Mouse (Mus musculus): ENCODE measurements at regions not wholly inside any gene's neighbourhood (a gene's known extent, or its start where the extent isn't known, plus 50 kb on each side); places are given as distances from the start of the nearest gene placed in this dataset.

DNA sequence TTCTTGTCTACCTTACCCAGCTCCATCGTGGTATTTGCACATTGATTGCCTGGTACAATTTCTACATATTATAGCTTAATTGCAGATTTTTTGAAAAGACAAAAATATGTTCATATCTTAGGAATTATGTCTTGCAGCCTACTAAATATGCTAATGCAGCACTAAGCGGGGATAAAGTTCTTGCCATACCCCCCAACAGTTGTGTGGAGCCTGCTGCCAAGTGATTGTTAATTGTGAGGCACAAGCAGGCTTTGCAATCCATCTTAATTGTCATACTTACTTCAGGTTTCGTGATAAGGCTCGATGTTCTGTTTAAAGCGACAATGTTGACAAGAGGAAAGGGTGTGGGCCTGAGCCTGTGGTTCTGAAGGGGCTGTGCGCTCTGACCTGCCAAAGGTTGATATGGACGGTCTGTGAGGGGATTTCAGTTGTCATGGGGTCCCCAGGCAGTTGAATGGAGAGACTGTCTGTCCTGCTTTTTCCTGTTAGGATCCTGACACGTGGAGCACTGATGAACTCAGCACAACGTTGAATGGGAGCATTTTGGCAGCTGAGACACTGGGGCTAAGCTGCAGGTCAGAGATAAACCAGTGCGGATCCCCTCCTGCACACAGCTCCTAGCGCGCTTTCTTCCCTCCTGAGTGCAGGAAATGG, 54.5 kb upstream of the Zeb2 start:
- Histone ChIP-seq H3K4me1 (replicated peaks; ENCODE audit: control insufficient read depth, insufficient read depth, low read length) (0 out of 2 replicates have a peak, but pooled peaks cover 2% of the 10 kb centered on the region), H3K4me3 (ENCODE audit: low read length) (no peak overlapping the region), H3K9me3 (ENCODE audit: control insufficient read depth, low read length) (no peaks in the 10 kb centered on the region), H3K9ac (ENCODE audit: low read length) (no peak overlapping the region), H3K27ac (ENCODE audit: low read length) (peak overlapping the region; percentile 21; the same call in 1 of the 2 replicates), H3K4me2 (ENCODE audit: low read depth, low read length) (no peak overlapping the region), H3K36me3 (ENCODE audit: control insufficient read depth, insufficient read depth, low read length) (no peaks in the 10 kb centered on the region), H3K27me3 (ENCODE audit: control insufficient read depth, insufficient read depth, low read depth, low read length) (no peaks in the 10 kb centered on the region)
- ATAC-seq (ENCODE audit: low read depth) = peak; percentile 82
- WGBS = 32% methylated on average over 12 of the region's 12 CpGs

DNA sequence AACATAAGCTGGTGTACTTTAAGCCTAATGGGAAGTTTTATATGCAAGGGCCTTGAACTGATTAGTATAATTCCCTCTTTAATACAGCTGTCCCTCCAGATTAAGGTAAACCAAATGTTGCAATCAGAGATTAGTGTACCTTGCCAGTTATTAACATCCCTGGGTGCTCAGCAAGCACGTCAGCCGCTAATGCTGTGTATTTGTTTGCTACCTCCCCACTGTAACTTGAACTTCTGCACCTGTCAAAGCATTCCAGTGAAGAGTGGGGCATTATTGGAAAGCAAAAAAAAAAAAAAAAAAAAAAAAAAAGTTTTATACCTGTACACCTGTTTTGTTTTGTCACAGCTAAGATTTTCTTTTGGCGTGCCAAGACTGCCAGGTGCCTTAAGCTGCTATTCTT, 53.1 kb upstream of the Zeb2 start:
- Histone ChIP-seq H3K27me3 (ENCODE audit: control insufficient read depth, insufficient read depth, low read depth, low read length) (no peaks in the 10 kb centered on the region), H3K4me3 (ENCODE audit: low read length) (no peak overlapping the region), H3K36me3 (ENCODE audit: control insufficient read depth, insufficient read depth, low read length) (no peaks in the 10 kb centered on the region), H3K9me3 (ENCODE audit: control insufficient read depth, low read length) (no peaks in the 10 kb centered on the region), H3K27ac (ENCODE audit: low read length) (no peak overlapping the region), H3K4me1 (replicated peaks; ENCODE audit: control insufficient read depth, insufficient read depth, low read length) (0 out of 2 replicates have a peak, but pooled peaks cover 2% of the 10 kb centered on the region), H3K4me2 (ENCODE audit: low read depth, low read length) (no peak overlapping the region), H3K9ac (ENCODE audit: low read length) (no peak overlapping the region)
- no peak for ATAC-seq (ENCODE audit: low read depth)
- WGBS = 88% methylated on average over 3 of the region's 3 CpGs

DNA sequence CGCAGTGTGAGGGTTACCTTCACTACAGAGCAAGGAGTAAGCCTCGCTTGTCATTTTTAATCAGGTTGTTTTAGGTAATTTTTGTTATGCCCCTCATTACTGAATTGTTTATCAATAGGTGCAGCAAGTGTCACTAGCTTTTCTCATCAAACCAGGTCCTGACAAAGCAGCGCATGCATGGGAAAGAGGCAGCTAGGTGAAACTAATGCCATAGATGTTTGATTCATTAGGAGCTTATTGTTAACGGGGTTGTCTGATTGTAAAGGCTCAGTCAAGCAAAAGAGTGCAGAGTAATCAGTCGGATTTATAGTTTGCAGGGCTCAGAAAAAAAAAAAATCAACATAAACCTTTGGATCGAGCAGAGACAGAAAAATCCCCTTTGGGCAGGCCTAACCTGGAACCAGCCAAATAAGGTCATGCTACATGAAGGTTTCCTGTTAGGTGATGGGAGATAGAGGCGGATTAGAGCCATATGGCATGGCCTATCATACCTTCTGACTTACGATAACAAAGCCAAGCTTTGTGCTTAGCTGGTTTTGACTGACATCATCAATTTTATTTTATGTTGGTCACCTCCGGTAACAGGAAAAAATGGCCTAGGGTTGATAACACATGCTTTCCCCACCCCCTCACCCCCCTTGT, 52.4 kb upstream of the Zeb2 start:
- Histone ChIP-seq H3K4me1 (replicated peaks; ENCODE audit: control insufficient read depth, insufficient read depth, low read length) (0 out of 2 replicates have a peak, but pooled peaks cover 2% of the 10 kb centered on the region), H3K27me3 (ENCODE audit: control insufficient read depth, insufficient read depth, low read depth, low read length) (no peaks in the 10 kb centered on the region), H3K36me3 (ENCODE audit: control insufficient read depth, insufficient read depth, low read length) (no peaks in the 10 kb centered on the region), H3K9ac (ENCODE audit: low read length) (no peak overlapping the region), H3K4me3 (ENCODE audit: low read length) (no peak overlapping the region), H3K9me3 (ENCODE audit: control insufficient read depth, low read length) (no peaks in the 10 kb centered on the region), H3K27ac (ENCODE audit: low read length) (no peak overlapping the region), H3K4me2 (ENCODE audit: low read depth, low read length) (no peak overlapping the region)
- ATAC-seq (ENCODE audit: low read depth) = no peak
- WGBS = 74% methylated on average over 9 of the region's 9 CpGs

DNA sequence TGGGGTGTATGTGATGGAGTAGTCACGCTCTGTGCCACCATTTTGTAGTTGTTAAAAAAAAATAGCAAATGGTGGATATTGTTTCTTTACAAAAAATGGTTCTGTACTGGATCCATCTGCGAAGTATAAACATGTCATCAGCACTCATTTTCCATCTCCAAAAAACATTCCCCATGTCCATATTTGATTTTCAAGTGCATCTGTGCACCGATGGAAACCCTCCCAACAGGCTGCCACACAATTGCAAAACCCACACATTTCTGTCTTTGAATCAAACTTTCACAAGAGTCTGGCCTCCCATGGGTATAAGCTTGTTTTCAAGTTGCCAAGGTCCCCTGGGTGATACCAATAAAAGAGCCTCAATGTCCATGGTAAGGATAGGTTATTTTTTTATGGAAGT, 51.4 kb upstream of the Zeb2 start:
- H3K9ac ChIP-seq (ENCODE audit: low read length) = no peak overlapping the region
- 0 out of 2 replicates have a peak, but pooled peaks cover 2% of the 10 kb centered on the region for H3K4me1 ChIP-seq (replicated peaks; ENCODE audit: control insufficient read depth, insufficient read depth, low read length)
- 81% methylated on average over 3 of the region's 3 CpGs for WGBS
- ATAC-seq (ENCODE audit: low read depth) = no peak
- H3K27me3 ChIP-seq (ENCODE audit: control insufficient read depth, insufficient read depth, low read depth, low read length) = no peaks in the 10 kb centered on the region
- H3K36me3 ChIP-seq (ENCODE audit: control insufficient read depth, insufficient read depth, low read length) = no peaks in the 10 kb centered on the region
- H3K9me3 ChIP-seq (ENCODE audit: control insufficient read depth, low read length) = no peaks in the 10 kb centered on the region
- no peak overlapping the region for H3K4me2 ChIP-seq (ENCODE audit: low read depth, low read length)
- H3K4me3 ChIP-seq (ENCODE audit: low read length) = no peak overlapping the region
- H3K27ac ChIP-seq (ENCODE audit: low read length) = no peak overlapping the region
